Mouse (Mus musculus): ENCODE results near the gene Ythdf1.

The Ythdf1 gene

GRCm38 (mm10) chr2:180879365-180880067, 41.2 kb downstream of the Ythdf1 start:
- no peak for DNase-seq (ENCODE audit: inconsistent ontology term)

- DNase-seq (ENCODE audit: inconsistent ontology term) = no peak
These were observed 50.7 kb downstream of the Ythdf1 start for GRCm38 (mm10) chr2:180870006-180870405.

DNA sequence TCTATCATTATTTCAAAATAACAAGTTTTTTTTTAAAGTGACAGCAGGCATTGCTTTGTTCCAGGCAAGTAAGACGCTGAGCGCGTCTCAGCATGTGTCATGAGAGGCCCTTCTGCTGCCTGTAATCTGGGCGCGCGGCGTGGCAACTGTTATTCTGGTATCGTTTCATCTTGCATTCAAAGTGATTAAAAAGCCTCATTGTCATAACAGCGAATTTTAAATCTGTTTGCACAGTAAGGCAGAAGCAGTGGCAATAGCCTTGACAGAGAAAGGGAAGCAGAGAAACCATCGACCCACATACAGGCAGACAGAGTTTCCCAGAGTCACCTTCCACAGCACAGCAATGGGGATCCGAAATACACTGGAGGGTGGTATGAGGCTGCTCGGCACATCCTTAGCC, 59.2 kb downstream of the Ythdf1 start:
- no peak for DNase-seq (ENCODE audit: inconsistent ontology term)

- no peak for DNase-seq (ENCODE audit: inconsistent ontology term)
These were observed 63.6 kb downstream of the Ythdf1 start for GRCm38 (mm10) chr2:180857121-180857520.

GRCm38 (mm10) chr2:180855005-180855544, 65.7 kb downstream of the Ythdf1 start:
- DNase-seq (ENCODE audit: inconsistent ontology term) = no peak
